Mouse (Mus musculus) heart, adult 2 months (tissue): ENCODE measurements around the gene Inpp4a.

Source experiments
- CTCF ChIP-seq: fragments of 200-600 bp; IDR thresholded peaks from 2 replicates; pipeline ENCODE4 v1.8.1; 2022; ENCODE audit warnings: antibody characterized with exemption, mild to moderate bottlenecking, moderate library complexity
- EP300 ChIP-seq: fragments of 200-500 bp; IDR thresholded peaks from 2 replicates; pipeline ENCODE4 v1.6.1; 2011; ENCODE audit warnings: low read depth, low read length, control low read depth; ENCODE audit not compliant: insufficient read depth
- POLR2A ChIP-seq: fragments of 200-500 bp; IDR thresholded peaks from 2 replicates; pipeline ENCODE4 v1.6.1; 2011; ENCODE audit warnings: mild to moderate bottlenecking, low read depth, low read length, control low read depth; ENCODE audit not compliant: insufficient read depth

DNA sequence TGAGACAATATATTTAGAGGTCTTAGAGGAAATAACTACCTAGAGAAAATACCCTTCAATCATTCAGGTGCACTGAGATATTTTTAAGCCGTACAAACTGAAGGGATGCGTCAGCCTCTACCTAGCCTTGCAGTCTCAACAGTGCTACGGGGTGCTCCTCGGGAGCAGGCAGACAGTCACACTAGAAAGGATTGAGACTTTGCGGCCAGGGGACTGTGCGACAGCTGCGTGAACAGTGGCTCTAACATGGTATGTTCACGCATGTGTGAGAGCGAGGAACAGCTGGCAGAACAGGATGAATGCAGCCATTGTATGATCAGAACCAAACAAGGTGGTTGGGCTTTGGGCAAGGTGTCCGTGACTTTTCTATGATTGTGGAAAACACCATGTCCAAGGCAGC is 63.1 kb downstream of the Inpp4a start:
- no peak for TF ChIP-seq CTCF
- no peak for TF ChIP-seq POLR2A
- no peak for TF ChIP-seq EP300
